Mouse (Mus musculus) lung, adult 2 months (tissue): ENCODE data around the gene Asah2.

Source experiments
- CTCF ChIP-seq: fragments of 200-500 bp; IDR thresholded peaks from 2 replicates; pipeline ENCODE4 v1.5.1; 2011; ENCODE audit warnings: mild to moderate bottlenecking, low read length, control low read depth; ENCODE audit not compliant: insufficient read depth
- POLR2A ChIP-seq: fragments of 200-500 bp; IDR thresholded peaks from 2 replicates; pipeline ENCODE4 v1.6.1; 2011; ENCODE audit warnings: low read depth, mild to moderate bottlenecking, control low read depth, low read length, borderline replicate concordance; ENCODE audit errors: extremely low read depth

GRCm38 (mm10) chr19:32129281-32129680 is 21.3 kb upstream of the Asah2 start:
- TF ChIP-seq CTCF (no peak), POLR2A (no peak)
